Mouse (Mus musculus) CH12.LX (cell line): Measurements from ENCODE around the gene Msantd2. TPM values are rescaled to one million over a fixed set of nuclear protein-coding genes. Genes with fewer than 3 reads are reported as not detected.

Experiments
- DNase-seq: peaks from one replicate; pipeline ENCODE4 v3.0.0-alpha.2; 2013; ENCODE audit errors: extremely low read depth
- H3K27ac ChIP-seq: 2 replicates; pipeline ENCODE4 v1.5.1; 2012; ENCODE audit warnings: low read depth, mild to moderate bottlenecking, control low read depth, moderate library complexity; ENCODE audit not compliant: insufficient read depth
- H3K27me3 ChIP-seq: replicated peaks from 2 replicates; pipeline ENCODE3; 2012; ENCODE audit warnings: inconsistent platforms
- H3K36me3 ChIP-seq, 2 experiments: replicated peaks in 1 of 2; 2 replicates each; pipeline versions ENCODE3 to v1.6.1; 2012; ENCODE audit warnings: inconsistent platforms in 1 of 2, low read length in 1 of 2, mild to moderate bottlenecking in 1 of 2, mixed read lengths in 1 of 2, moderate library complexity in 1 of 2; ENCODE audit not compliant: control insufficient read depth in 1 of 2, insufficient read depth in 1 of 2
- H3K4me1 ChIP-seq, 2 experiments: 2 replicates each; pipeline ENCODE4 v1.6.1; 2012; ENCODE audit warnings: inconsistent platforms in 1 of 2, moderate library complexity in 1 of 2; ENCODE audit not compliant: insufficient read depth in 2 of 2, control insufficient read depth in 1 of 2
- H3K4me2 ChIP-seq: 2 replicates; pipeline ENCODE4 v1.6.1; 2012; ENCODE audit warnings: low read depth, mild to moderate bottlenecking, control low read depth; ENCODE audit not compliant: poor library complexity, insufficient read depth, severe bottlenecking
- H3K4me3 ChIP-seq, 3 experiments: fragments of 150-350 bp in 1 of 3; sonication (generic) in 1 of 3; replicated peaks in 1 of 3; 2 replicates each; pipeline versions ENCODE3 to v1.5.1; 2011 to 2012; ENCODE audit warnings: low read depth in 2 of 3, low read length in 2 of 3, mild to moderate bottlenecking in 2 of 3, moderate library complexity in 2 of 3, control low read depth in 1 of 3, improper control_type of control experiment in 1 of 3, inconsistent platforms in 1 of 3, mixed read lengths in 1 of 3; ENCODE audit not compliant: poor library complexity in 1 of 3
- H3K79me2 ChIP-seq: replicated peaks from 2 replicates; pipeline ENCODE4 v1.6.1; 2012; ENCODE audit warnings: mild to moderate bottlenecking, moderate library complexity; ENCODE audit not compliant: control insufficient read depth, poor library complexity, insufficient read depth, severe bottlenecking; ENCODE audit errors: extremely low read depth
- H3K9ac ChIP-seq: 2 replicates; pipeline ENCODE4 v1.6.1; 2012; ENCODE audit warnings: low read depth, mild to moderate bottlenecking, control low read depth, moderate library complexity; ENCODE audit not compliant: insufficient read depth
- H3K9me3 ChIP-seq: replicated peaks from 2 replicates; pipeline ENCODE3; 2012; ENCODE audit warnings: low read length, inconsistent platforms, mixed read lengths
- BHLHE40 ChIP-seq: IDR thresholded peaks from 2 replicates; pipeline ENCODE4 v1.6.1; 2011; ENCODE audit warnings: mild to moderate bottlenecking, low read depth, low read length, improper control_type of control experiment
- CHD2 ChIP-seq: IDR thresholded peaks from 2 replicates; pipeline ENCODE4 v1.6.1; 2011; ENCODE audit warnings: low read length, improper control_type of control experiment
- CTCF ChIP-seq, 2 experiments: IDR thresholded peaks in 1 of 2; conservative IDR thresholded peaks in 1 of 2; 2 replicates each; pipeline ENCODE4 v1.5.1; 2011 to 2012; ENCODE audit warnings: low read depth in 2 of 2, low read length in 2 of 2, improper control_type of control experiment in 1 of 2, inconsistent platforms in 1 of 2, mild to moderate bottlenecking in 1 of 2, moderate library complexity in 1 of 2
- IRF4 ChIP-seq: IDR thresholded peaks from 2 replicates; pipeline ENCODE4 v1.6.1; 2014; ENCODE audit warnings: low read depth, mild to moderate bottlenecking, inconsistent platforms, low read length, improper control_type of control experiment
- JUN ChIP-seq: IDR thresholded peaks from 2 replicates; pipeline ENCODE4 v1.6.1; 2011; ENCODE audit warnings: low read depth, mild to moderate bottlenecking, low read length, improper control_type of control experiment, moderate library complexity; ENCODE audit not compliant: insufficient read depth
- KAT2A ChIP-seq: IDR thresholded peaks from 2 replicates; pipeline ENCODE4 v1.6.1; 2012; ENCODE audit warnings: low read length, improper control_type of control experiment, inconsistent platforms; ENCODE audit not compliant: insufficient replicate concordance
- MAFK ChIP-seq: IDR thresholded peaks from 2 replicates; pipeline ENCODE4 v1.6.1; 2011; ENCODE audit warnings: low read length, improper control_type of control experiment; ENCODE audit not compliant: insufficient replicate concordance
- MAX ChIP-seq: IDR thresholded peaks from 2 replicates; pipeline ENCODE4 v1.6.1; 2011; ENCODE audit warnings: low read length, improper control_type of control experiment
- MAZ ChIP-seq: IDR thresholded peaks from 2 replicates; pipeline ENCODE4 v1.6.1; 2012; ENCODE audit warnings: low read depth, mild to moderate bottlenecking, inconsistent platforms, low read length, improper control_type of control experiment, moderate library complexity
- MXI1 ChIP-seq: IDR thresholded peaks from 2 replicates; pipeline ENCODE4 v1.6.1; 2011; ENCODE audit warnings: mild to moderate bottlenecking, low read depth, low read length, improper control_type of control experiment
- MYC ChIP-seq: IDR thresholded peaks from 2 replicates; pipeline ENCODE4 v1.6.1; 2011; ENCODE audit warnings: low read depth, mild to moderate bottlenecking, improper control_type of control experiment, low read length
- NELFE ChIP-seq: IDR thresholded peaks from 2 replicates; pipeline ENCODE4 v1.6.1; 2011; ENCODE audit warnings: low read depth, low read length, improper control_type of control experiment
- NRF1 ChIP-seq: IDR thresholded peaks from 2 replicates; pipeline ENCODE4 v1.6.1; 2014; ENCODE audit warnings: low read depth, mild to moderate bottlenecking, inconsistent platforms, low read length, improper control_type of control experiment, moderate library complexity
- POLR2A ChIP-seq: IDR thresholded peaks from 2 replicates; pipeline ENCODE4 v1.6.1; 2011; ENCODE audit warnings: low read depth, mild to moderate bottlenecking, improper control_type of control experiment, low read length
- RAD21 ChIP-seq: IDR thresholded peaks from 2 replicates; pipeline ENCODE4 v1.6.1; 2011; ENCODE audit warnings: low read depth, mild to moderate bottlenecking, low read length, improper control_type of control experiment, moderate library complexity
- SMC3 ChIP-seq: IDR thresholded peaks from 2 replicates; pipeline ENCODE4 v1.6.1; 2011; ENCODE audit warnings: low read depth, low read length, improper control_type of control experiment
- USF2 ChIP-seq: conservative IDR thresholded peaks from 2 replicates; pipeline ENCODE4 v1.6.1; 2011; ENCODE audit warnings: low read depth, low read length, improper control_type of control experiment
- ZMIZ1 ChIP-seq: IDR thresholded peaks from 2 replicates; pipeline ENCODE4 v1.6.1; 2012; ENCODE audit warnings: low read depth, mild to moderate bottlenecking, inconsistent platforms, low read length, improper control_type of control experiment
- dilution Hi-C: fragments of 300-500 bp; cut with MboI; formaldehyde crosslinking; loops from 2 replicates; pipeline ENCODE4 v1.14.3; 2020; ENCODE audit warnings: low sequenced_read_pairs; ENCODE audit not compliant: extremely low pct_unique_long_range_greater_than_20kb, extremely low pct_ligation_motif_present
- in situ Hi-C: fragments of 300-500 bp; cut with MboI; formaldehyde crosslinking; loops from 3 replicates; pipeline ENCODE4 v1.14.3; 2019; ENCODE audit warnings: low sequenced_read_pairs, low pct_ligation_motif_present, low pct_unique_long_range_greater_than_20kb, mixed read lengths
- polyA plus RNA-seq: library from polyadenylated mRNA; unstranded; fragments of >175 nt; gene quantifications from 2 replicates; pipeline ENCODE4 v1.2.1, GENCODE M21; 2012; ENCODE audit warnings: low read depth; ENCODE audit not compliant: insufficient read length
- total RNA-seq, 2 experiments: library from RNA; depleted of rRNA; stranded (reverse); fragments of 300-350 nt in 1 of 2; fragments of >200 nt in 1 of 2; gene quantifications; 2 replicates each; pipeline ENCODE4 v1.2.3; 2012 to 2014

Msantd2 gene
- total and polyA plus RNA-seq, 3 experiments, result 11.9 to 16.8 (median 13.8) TPM

- Histone ChIP-seq H3K27me3 (no peaks in the 10 kb centered on the region), H3K4me1 (no peaks in the 10 kb centered on the region), H3K4me2 (no peak overlapping the region), H3K4me3 (no peak overlapping the region), H3K27ac (no peak overlapping the region), H3K9ac (no peak overlapping the region), H3K36me3 (peaks cover 0 to 22% of the 10 kb centered on the region in 2 experiments), H3K9me3 (no peaks in the 10 kb centered on the region), H3K79me2 (no peaks in the 10 kb centered on the region; the same call in 1 of the 2 replicates)
- dilution Hi-C loops (no loop called here), in situ Hi-C loops (no loop called here)
- DNase-seq, result no peak
- TF ChIP-seq JUN (no peak), MYC (no peak), MAFK (peak; percentile 60; the same call in 1 of the 2 replicates)
Measured at GRCm38 (mm10) chr9:37501170-37501569, 12.1 kb downstream of the Msantd2 start.

GRCm38 (mm10) chr9:37504348-37504747 lies 15.2 kb downstream of the Msantd2 start:
- peak; percentile 11 for DNase-seq
- in situ Hi-C loops (no loop called here), dilution Hi-C loops (no loop called here)
- H3K36me3 ChIP-seq, result peaks cover 0 to 15% of the 10 kb centered on the region in 2 experiments
- no peak for TF ChIP-seq ZMIZ1
- TF ChIP-seq JUN, result no peak
- no peak for TF ChIP-seq KAT2A
- TF ChIP-seq NRF1, result no peak
- TF ChIP-seq BHLHE40, result no peak
- 0 out of 2 replicates have a peak, but pooled peaks have one; percentile 16 for TF ChIP-seq SMC3
- no peak for TF ChIP-seq POLR2A
- peak; percentile 30 to 42; a peak in 3 of 4 replicates for TF ChIP-seq CTCF (conservative IDR thresholded peaks at IDR 0.05 in 1 of 2, IDR thresholded peaks at IDR 0.05 in 1 of 2; ENCODE audit: low read depth in 2 of 2, low read length in 2 of 2)
- no peak for TF ChIP-seq NELFE
- TF ChIP-seq IRF4, result no peak
- no peak for TF ChIP-seq MYC
- no peak for TF ChIP-seq USF2
- TF ChIP-seq MXI1, result no peak
- no peak for TF ChIP-seq MAZ
- TF ChIP-seq RAD21, result peak; percentile 11
- no peak for TF ChIP-seq MAX
- no peak for TF ChIP-seq CHD2
- TF ChIP-seq, all 38 proteins: peak for 3
- H3K4me1 ChIP-seq, result peaks cover 0 to 3% of the 10 kb centered on the region in 2 experiments; a peak in 1 of 4 replicates
- peaks cover 4% of the 10 kb centered on the region; the same call in 1 of the 2 replicates for H3K79me2 ChIP-seq
- no peak overlapping the region for H3K4me2 ChIP-seq
- H3K27me3 ChIP-seq, result no peaks in the 10 kb centered on the region
- H3K4me3 ChIP-seq, result no peak overlapping the region
- H3K9me3 ChIP-seq, result no peaks in the 10 kb centered on the region
- H3K27ac ChIP-seq, result no peak overlapping the region
- no peak overlapping the region for H3K9ac ChIP-seq
